Mouse (Mus musculus): ENCODE measurements around the gene Tex9.
A peak's percentile ranks its signal among the peaks of the same experiment; 100 is the strongest.
"Not testable (repeated sequence)": the region's sequence is repeated elsewhere in the genome, so short reads cannot be mapped to it uniquely, and the experiment has no call there.

Tex9 gene

DNA sequence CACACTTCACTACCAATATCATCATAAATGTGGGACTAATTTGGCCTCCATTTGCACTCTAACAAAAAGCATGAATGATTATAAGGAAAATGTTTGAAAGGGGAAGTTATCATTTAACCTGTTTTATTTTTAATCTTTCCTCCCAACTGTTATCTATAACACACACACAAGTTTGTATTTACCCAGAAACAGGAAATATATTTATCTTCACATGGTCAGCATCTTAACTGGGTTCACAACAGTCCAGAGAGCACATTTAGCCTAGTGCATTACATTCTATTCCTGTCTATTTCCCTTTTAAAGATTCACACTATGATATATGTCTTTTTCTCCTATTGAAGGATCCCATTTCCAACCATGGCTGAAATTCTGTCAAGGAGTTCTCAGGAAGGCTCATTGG, 3.5 kb downstream of the Tex9 start:
- no peak for DNase-seq (ENCODE audit: inconsistent age in 2 of 2, low spot score in 1 of 2)

DNA sequence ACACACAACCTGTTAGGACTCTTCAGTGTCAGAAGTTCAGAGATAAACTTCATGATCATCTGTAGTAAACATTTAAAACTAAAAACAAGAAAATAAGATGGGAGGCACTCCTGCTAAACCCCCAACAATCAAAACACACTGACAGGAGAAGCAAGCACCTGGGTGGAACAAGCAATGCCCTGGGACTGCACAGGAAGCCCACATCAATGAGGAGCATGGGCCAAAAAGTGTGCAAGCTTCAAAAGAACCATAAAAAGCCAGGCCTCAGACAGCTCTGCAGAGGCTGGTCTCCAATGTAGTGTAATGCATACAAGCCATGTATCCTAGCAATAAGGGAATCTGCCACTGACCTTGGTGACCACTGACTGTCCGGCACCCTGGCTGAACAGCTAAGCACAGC, 12.7 kb downstream of the Tex9 start:
- no peak for DNase-seq (ENCODE audit: inconsistent age in 2 of 2, low spot score in 1 of 2)

DNA sequence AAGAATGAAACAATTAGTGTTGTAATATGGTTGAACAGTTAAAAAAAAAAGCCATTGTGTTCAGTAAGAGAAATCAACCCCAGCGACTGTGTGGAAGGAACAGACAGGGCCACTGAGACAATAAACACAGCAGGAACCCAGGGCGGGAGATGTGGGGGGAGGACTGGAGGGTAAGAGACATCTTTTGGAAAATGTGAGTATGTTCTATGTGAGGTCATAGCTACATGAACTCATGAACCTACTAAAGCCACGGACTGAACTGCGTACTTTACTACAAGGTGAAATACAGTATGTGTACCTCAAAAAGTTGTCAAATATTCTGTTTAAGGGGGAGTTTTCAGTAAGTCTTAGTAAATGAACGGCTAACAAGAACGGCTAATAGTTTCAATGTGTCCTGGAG, 14.7 kb downstream of the Tex9 start:
- no peak for DNase-seq (ENCODE audit: inconsistent age in 2 of 2, low spot score in 1 of 2)

DNA sequence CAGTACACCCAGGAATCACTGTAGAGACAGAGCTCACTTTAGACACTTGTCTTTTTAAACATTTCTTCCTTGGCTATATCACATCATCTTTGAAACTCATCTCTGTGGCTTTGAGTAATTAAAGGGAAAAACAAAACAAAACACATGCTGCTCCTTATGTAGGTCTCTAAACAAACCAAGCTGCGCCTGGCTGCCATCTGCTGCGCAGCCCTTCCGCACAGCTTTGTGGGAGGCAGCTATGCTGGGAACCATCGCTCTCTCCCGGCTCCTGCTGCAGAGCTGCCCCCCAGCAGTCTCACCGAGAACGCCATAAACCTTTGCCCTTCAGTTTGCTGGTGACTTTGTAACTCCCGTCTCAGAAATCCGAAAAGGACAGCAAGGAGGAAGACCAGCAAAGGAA, 16.5 kb downstream of the Tex9 start:
- DNase-seq (ENCODE audit: inconsistent age in 2 of 2, low spot score in 1 of 2) = no peak

DNA sequence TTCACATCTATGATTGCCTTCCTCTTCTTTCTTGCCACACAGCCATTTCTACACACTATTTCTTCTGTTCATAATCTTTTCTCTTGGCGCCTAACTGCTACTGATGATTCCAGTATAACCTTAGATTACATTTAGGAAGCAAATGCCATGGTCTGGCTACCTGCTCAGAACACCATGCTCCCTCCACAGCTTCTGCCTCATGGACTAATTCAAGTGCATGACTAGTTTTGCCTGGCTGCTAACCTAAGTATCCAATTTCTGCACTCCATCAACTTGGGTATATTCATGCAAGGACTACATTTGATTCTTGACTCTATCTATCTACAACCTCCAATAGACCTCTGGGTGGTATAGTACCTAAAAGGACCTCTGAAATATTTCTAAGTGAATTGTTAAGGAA, 22.2 kb downstream of the Tex9 start:
- no peak for DNase-seq (ENCODE audit: inconsistent age in 2 of 2, low spot score in 1 of 2)

DNA sequence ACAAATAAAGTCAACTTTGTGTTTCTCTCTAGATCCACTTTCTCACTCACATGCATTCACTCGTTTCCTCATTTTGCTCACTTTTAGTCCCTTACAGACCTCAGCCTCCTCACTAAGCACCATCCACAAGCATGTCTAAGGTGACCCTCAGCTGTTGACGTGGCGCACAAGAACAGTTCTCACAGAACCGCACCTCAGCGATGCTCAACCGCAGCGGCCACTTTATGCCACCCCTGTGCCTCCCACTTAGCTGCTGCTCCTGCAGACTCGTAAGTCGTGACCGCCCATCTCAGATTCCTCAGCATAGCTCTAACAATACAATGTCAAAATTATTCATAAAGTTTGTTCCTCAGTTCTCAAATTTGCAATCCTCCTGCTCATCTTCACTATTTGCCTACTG, 23.4 kb downstream of the Tex9 start:
- DNase-seq (ENCODE audit: inconsistent age in 2 of 2, low spot score in 1 of 2) = no peak

DNA sequence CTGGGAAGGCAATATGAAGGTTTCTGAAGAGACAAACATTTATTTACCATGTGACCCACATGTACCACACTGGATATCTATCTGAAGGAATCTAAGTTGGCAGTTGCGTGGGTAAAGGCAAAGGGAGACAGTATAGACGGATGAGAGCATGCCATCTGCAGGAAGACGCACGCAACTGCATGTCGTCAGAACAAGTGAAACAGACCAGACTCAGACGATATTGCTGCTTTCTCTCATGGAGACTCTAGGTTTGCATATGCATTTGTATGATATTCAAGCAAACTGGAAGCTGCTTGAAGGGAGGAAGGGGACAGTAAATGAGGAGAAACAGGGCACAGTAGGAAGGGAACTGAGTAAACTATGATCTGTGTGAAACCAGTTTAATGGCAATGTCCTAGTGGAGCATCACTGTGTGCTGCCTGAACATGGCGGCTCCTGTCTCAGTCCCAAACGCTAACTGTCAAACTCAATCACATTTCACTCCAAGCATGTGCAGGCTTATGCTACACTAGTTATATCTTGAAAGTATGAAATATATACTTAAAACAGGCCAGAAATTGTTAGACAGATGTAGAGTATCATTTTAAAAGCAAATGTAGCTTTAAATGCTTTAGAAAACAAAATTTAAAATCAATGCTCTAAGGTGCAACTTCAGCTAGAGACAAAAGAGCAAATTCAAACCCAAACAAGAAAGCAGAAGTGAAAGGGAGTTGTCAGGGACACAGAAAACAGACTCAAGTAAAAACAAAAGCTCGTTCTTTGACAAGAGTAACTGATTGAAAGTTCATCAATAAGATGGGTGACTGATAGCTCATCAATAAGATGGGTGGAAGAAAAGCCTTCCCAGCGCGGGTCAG, 24.2 kb downstream of the Tex9 start:
- peak in 1 of 2 experiments; percentile 69 for DNase-seq (ENCODE audit: inconsistent age in 2 of 2, low spot score in 1 of 2)

DNA sequence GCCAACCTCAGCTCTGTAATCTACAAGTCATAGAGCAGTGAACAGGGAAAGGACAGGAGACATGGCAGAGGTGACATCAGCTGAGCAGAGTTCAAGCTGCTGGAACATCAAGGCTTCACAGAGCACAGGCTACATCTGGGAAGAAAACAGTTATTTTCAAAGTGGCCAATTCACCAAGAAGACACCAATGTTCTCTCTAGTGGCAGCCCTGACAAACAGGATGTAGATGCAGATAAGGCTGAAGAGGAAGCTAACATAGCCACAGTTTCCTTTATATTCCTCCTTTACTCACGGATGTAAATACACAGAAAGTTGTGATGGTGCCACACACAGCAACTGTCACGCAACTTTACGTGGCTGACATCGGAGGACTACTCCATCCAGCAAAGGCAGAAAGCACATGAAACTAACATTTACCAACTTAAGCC, 26.2 kb downstream of the Tex9 start:
- DNase-seq (ENCODE audit: inconsistent age in 2 of 2, low spot score in 1 of 2) = no peak

DNA sequence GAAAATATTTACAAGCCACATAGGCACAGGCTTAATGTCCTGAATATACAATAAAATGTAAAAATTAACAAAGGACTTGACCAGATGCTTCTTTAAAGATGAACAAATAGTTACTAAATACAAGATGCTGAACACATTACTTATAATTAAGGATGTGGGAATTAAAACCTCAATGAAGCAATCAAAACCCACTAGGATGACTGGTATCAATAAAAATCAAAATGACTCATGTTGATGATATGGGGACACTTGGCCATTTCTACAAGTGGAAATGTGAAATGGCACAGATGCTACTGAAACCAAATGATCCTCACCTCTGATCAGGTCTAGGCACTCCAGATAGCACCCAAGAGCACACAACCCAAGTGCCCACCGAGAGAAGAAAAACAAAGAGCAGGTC, 27.2 kb downstream of the Tex9 start:
- DNase-seq (ENCODE audit: inconsistent age in 2 of 2, low spot score in 1 of 2) = no peak

DNA sequence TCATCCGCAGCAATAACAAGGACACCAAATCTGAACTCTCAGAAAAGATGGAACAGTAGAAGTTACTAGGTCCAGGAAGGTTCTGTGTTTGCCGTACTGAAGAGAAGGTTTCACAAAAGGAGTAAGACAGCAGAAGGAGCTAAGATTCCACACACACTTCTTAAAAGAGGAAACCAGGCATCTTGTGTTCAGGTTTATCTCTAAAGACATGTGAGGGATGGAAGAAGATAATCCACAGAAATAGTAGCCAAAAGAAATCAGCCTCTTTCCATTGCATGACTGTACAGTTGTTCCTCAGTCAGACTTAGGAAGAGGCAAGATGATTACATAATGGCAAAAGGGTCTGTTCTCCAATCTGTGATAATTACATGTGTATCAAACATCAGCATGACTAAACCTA, 29.6 kb downstream of the Tex9 start:
- no peak for DNase-seq (ENCODE audit: inconsistent age in 2 of 2, low spot score in 1 of 2)

DNA sequence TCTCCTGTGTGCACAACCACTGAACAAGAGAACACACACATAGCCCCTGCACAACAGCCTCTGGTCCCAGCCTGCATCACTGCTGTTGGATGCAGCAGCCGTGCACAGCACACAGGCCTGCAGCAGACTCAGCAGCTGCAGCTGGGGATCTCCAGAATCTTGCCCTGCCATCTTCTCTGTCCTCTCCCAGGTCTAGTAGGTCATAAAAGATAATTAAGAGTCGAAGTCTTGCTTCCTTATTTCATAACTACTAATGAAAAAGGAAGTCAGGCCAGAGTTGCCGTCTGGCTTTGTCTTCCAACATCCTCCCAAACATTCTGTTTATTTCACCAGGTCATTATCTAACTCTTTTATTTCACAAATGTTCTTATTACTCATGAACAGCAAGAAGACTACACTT, 31.2 kb downstream of the Tex9 start:
- no peak for DNase-seq (ENCODE audit: inconsistent age in 2 of 2, low spot score in 1 of 2)

DNA sequence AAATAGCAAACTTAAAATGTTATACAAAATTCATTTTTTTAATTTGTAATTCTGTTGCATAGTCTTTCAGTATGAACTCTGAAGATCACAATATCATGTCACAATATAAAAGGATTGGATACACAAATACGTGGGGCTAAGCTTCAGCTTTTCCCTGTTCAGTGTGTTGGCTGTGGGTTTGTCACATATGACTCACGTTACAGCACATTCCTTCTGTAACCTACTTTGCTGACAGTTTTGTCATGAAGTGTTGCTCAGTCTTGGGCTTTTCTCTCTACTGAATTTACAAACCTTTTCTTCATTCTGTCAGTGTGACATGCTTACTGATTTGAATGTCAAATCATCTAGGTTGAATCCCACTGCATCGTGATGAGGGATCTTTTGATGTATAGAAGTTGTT, 32.3 kb downstream of the Tex9 start:
- DNase-seq (ENCODE audit: inconsistent age in 2 of 2, low spot score in 1 of 2) = no peak

DNA sequence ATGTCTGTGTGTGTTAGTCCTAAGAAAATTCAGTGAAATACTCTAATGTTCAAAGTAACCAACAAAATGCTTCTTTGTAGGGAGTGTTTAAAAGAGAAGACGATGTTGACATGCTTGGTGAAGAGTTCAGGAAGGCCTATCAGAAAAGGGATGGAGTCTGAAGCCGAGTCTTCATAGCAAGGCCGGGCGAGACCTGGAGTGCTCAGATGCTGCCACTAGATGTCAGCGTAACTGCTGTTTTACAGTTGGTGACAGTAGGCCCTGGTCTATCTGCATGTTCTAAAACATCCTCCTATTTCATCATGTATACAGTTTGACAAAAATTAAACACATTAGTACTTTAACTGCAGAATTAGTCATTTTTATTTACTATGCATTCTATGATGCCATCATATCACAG, 33.8 kb downstream of the Tex9 start:
- peak; percentile 66 to 85 for DNase-seq (ENCODE audit: inconsistent age in 2 of 2, low spot score in 1 of 2)

DNA sequence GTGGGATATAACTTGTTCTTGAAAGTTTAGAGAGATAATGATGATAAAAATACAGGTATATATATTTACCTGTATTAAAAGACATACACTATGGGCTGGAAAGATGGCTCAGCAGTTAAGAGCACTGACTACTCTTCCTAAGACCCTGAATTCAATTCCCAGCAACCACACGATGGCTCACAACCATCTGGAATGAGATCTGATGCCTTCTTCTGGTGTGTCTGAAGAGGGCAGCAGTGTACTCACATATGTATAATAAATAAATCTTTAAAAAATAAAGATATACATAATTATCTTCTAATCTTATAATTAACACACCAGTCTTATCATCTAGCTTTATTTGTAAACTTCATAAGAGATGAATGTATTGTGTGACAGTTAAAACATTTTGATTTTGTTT, 35.6 kb downstream of the Tex9 start:
- no peak for DNase-seq (ENCODE audit: inconsistent age in 2 of 2, low spot score in 1 of 2)

DNA sequence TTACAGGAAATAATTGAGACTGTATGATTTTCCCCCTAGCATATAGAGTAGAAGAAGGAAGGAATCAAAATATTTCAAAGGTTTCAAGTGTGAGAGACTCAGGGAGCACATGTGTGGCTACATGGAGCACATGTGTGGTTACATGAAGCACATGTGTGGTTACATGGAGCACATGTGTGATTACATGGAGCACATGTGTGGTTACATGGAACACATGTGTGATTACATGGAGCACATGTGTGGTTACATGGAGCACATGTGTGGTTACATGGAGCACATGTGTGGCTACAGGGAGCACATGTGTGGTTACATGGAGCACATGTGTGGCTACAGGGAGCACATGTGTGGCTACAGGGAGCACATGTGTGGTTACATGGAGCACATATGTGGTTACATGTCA, 37.7 kb downstream of the Tex9 start:
- not testable (repeated sequence) for DNase-seq (ENCODE audit: inconsistent age in 2 of 2, low spot score in 1 of 2)

DNA sequence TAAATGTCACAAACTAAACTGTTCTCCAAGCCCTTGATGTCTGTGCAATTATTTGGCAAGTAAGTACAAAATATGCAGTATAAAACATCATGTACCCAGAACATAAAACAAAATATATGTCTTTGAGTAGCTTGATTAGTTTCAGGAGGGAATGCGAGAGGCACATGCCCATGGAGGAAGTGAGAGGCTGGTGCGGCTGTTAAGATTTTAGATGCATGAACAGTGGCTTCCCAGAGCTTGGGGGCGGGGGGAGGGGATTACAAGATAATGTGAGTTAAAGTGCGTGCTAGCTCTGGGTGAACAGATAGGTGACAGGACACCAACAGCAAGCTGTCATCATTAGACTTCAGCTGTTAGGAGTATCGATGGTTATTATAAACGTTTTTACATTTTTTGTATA, 40.9 kb downstream of the Tex9 start:
- DNase-seq (ENCODE audit: inconsistent age in 2 of 2, low spot score in 1 of 2) = no peak

DNA sequence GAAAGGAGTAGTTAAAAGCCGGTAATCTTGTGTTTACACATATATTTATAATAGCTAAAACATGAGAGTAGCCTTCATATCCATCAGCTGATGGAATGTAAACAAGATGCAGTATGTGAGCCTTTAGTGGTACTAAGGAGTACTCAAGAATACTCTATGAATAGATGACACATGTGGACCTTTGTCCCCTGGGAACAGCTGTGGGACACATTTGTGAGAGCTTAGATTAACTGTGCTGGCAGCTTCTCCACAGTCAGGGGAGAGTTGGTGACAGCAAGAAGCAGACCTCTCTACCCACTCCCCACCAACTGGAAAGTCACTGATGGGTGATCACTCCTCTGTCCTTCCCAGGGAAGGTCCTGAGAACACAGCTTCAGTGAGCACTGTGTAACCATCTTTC, 41.6 kb downstream of the Tex9 start:
- DNase-seq (ENCODE audit: inconsistent age in 2 of 2, low spot score in 1 of 2) = no peak

DNA sequence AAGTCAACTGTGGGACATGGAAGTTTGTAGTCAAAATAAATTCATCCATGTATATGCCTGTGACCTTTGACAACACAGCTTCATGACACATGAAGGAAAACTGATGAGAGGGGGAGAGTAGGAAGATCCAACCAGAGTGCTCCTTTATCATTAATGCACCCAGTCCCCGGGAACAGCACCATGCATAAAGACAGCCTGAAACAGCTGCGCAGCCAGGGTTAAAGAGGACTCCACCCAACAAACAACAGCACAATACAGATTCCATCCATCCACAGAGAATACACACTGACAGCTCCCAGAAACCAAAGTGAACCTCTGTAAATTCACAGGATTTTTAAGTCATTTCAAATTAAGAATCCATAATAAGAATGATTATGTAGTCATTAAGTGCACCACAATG, 42.2 kb downstream of the Tex9 start:
- no peak for DNase-seq (ENCODE audit: inconsistent age in 2 of 2, low spot score in 1 of 2)

DNA sequence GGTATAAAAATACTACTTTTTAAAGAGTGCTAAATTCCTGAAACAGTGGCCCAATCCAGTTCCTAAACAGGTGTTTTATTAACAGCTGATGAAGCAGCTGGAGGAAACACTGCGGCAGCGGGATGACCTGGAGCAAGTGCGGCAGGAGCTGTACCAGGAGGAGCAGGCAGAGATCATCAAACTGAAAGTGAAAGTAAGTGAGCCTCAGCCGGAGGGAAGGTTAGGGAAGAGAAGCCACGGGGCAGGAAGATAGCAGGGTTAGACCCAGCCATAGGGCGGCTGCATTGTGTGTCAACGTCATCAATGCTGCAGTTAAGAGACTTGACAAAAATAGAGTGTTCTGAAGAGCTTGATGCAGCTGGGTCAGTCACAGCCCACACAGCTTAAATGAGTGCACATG, 42.6 kb downstream of the Tex9 start:
- peak; percentile 36 to 78 for DNase-seq (ENCODE audit: inconsistent age in 2 of 2, low spot score in 1 of 2)

DNA sequence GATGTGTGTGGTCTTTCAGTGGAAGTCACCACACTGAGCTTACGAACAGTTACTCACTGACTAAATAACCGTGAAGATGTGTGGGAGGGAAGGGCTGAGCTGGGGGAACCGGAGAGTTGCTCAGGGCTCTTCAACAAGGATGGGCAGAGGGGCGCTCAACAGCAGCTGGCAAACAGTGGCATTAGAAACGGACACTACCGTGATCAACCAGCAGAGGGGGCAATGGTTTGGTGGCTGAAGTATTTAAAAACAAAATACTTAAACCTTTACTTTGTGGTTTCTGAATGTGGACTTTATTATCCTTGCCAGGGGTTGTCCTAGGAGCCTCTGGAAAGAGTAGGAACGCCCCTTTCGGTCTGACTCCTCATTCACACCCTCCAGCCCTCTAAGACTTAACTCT, 44.0 kb downstream of the Tex9 start:
- DNase-seq (ENCODE audit: inconsistent age in 2 of 2, low spot score in 1 of 2) = peak; percentile 37 to 81

DNA sequence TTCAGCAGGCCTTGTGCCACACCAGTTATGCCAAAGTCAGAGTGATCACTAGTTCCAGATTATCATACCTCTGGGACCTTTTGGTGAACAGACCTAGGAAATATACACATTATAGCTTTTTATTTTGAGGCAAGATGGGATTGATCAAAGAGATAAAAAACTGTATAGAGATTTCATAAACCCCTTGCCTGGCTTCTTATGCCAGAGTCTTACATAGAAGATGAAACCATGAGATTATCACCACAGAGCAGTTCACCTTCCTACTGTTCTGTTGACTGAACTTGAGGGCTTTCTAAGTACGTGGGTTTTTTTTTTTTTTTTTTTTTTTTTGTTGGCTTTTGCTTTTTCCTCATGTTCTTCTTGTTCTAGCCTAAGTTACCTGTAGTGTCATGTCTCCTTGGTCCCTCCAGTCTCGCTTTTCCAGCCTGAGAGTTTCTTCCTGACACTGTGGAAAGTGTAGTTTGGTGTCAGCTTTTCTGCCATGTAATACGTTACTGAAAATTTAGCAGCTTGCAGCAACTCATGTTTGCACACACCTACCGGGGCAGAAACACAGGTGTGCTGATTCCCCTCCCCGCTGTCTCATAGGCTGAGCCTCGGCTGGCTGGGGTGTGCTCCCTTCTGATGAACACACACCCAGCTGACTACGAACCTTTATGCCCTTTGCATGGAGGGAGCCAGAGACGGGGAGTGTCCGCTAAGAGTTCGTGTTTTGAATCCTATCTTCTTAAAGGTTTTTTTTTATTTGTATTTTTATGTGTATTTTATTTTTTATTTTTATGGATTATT, 49.9 kb downstream of the Tex9 start:
- no peak for DNase-seq (ENCODE audit: inconsistent age in 2 of 2, low spot score in 1 of 2)
